Mouse (Mus musculus) adrenal gland, adult 2 months (tissue): ENCODE measurements around the gene Rho. TPM values are rescaled to one million over a fixed set of nuclear protein-coding genes. Genes with fewer than 3 reads are reported as not detected.

Source experiments
- DNase-seq: peaks from one replicate; pipeline ENCODE4 v3.0.0; 2021
- long read RNA-seq: library from polyadenylated mRNA; stranded (forward); transcript quantifications from one replicate; pipeline ENCODE4 v2.0.0, GENCODE M21; 2021
- polyA plus RNA-seq: library from polyadenylated mRNA; depleted of rRNA; stranded (reverse); fragments of >200 nt; gene quantifications from 2 replicates; pipeline ENCODE4 v1.2.3, GENCODE M21; 2012; rRNA removed
- total RNA-seq, 2 experiments: library from RNA; stranded (reverse); gene quantifications; 2 replicates each; pipeline ENCODE4 v1.2.3; 2021

The Rho gene
- total RNA-seq (under 1 TPM; 0.52 to 0.95 TPM), polyA plus RNA-seq (2.2 and 3.4 TPM in 2 replicates)
- long read RNA-seq, partial matches to known transcripts = 0 of 1 reads
- long read RNA-seq, other reads (novel, unspliced or antisense) = 0 of 1 reads

- DNase-seq = no peak
Observed at GRCm38 (mm10) chr6:115931639-115932038, at the start of gene Rho. Gene Rho (plus strand): TSS chr6:115931748.

- peak; percentile 40 for DNase-seq
Observed at GRCm38 (mm10) chr6:115884018-115884417, 47.5 kb upstream of the Rho start.

- no peak for DNase-seq
Observed at GRCm38 (mm10) chr6:115886894-115887293, 44.7 kb upstream of the Rho start.

- no peak for DNase-seq
Observed at GRCm38 (mm10) chr6:115888296-115888695, 43.3 kb upstream of the Rho start.

- DNase-seq = no peak
Observed at GRCm38 (mm10) chr6:115890601-115891000, 40.9 kb upstream of the Rho start.

- DNase-seq = no peak
Observed at GRCm38 (mm10) chr6:115891061-115891460, 40.5 kb upstream of the Rho start.

GRCm38 (mm10) chr6:115891497-115892061 is 40.0 kb upstream of the Rho start:
- no peak for DNase-seq

GRCm38 (mm10) chr6:115892363-115892762 is 39.2 kb upstream of the Rho start:
- DNase-seq = no peak

GRCm38 (mm10) chr6:115896346-115896745 is 35.2 kb upstream of the Rho start:
- no peak for DNase-seq

GRCm38 (mm10) chr6:115897117-115897516 is 34.4 kb upstream of the Rho start:
- peak; percentile 62 for DNase-seq

- no peak for DNase-seq
Observed at GRCm38 (mm10) chr6:115897926-115898520, 33.5 kb upstream of the Rho start.

- peak; percentile 90 for DNase-seq
Observed at GRCm38 (mm10) chr6:115901062-115901461, 30.5 kb upstream of the Rho start.

GRCm38 (mm10) chr6:115901489-115901931 is 30.0 kb upstream of the Rho start:
- DNase-seq = peak; percentile 80

- DNase-seq = no peak
Observed at GRCm38 (mm10) chr6:115902545-115902944, 29.0 kb upstream of the Rho start.

GRCm38 (mm10) chr6:115905568-115905967 is 26.0 kb upstream of the Rho start:
- no peak for DNase-seq

GRCm38 (mm10) chr6:115906455-115906854 is 25.1 kb upstream of the Rho start:
- DNase-seq = peak; percentile 52

GRCm38 (mm10) chr6:115906871-115907270 is 24.7 kb upstream of the Rho start:
- no peak for DNase-seq

- peak; percentile 66 for DNase-seq
Observed at GRCm38 (mm10) chr6:115908421-115908982, 23.0 kb upstream of the Rho start.

GRCm38 (mm10) chr6:115909052-115909451 is 22.5 kb upstream of the Rho start:
- no peak for DNase-seq

GRCm38 (mm10) chr6:115909940-115910339 is 21.6 kb upstream of the Rho start:
- peak; percentile 76 for DNase-seq

GRCm38 (mm10) chr6:115911763-115912162 is 19.8 kb upstream of the Rho start:
- no peak for DNase-seq

- no peak for DNase-seq
Observed at GRCm38 (mm10) chr6:115913482-115913881, 18.1 kb upstream of the Rho start.

GRCm38 (mm10) chr6:115914511-115915202 is 16.9 kb upstream of the Rho start:
- no peak for DNase-seq
